Mouse (Mus musculus): ENCODE results near the gene Cox20. TPM values are rescaled to one million over a fixed set of nuclear protein-coding genes. Genes with fewer than 3 reads are reported as not detected.

The Cox20 gene
- polyA plus RNA-seq, 1 experiment from 2014 or later = 124 TPM

Small RNA genes within 50 kb of the gene (microRNA-seq; reads per million reads assigned to microRNA genes)
- gene Gm27458 = not detected

Other genes starting within 250 kb of the Cox20 start
- 21.8 and 22.9 TPM in 2 replicates for gene Desi2, start 131.7 kb upstream of the Cox20 start, polyA plus RNA-seq (2014; fragmentation: Nextera tagmentation; extraction: Ambion mirVana)
- gene Hnrnpu, start 18.7 kb downstream of the Cox20 start, polyA plus RNA-seq (2014; fragmentation: Nextera tagmentation; extraction: Ambion mirVana) = 243 and 369 TPM in 2 replicates
- gene Efcab2, start 87.0 kb downstream of the Cox20 start, polyA plus RNA-seq (2014; fragmentation: Nextera tagmentation; extraction: Ambion mirVana) = 4.9 and 7.7 TPM in 2 replicates
- 10.8 and 12.8 TPM in 2 replicates for gene Kif26b, start 210.0 kb downstream of the Cox20 start, polyA plus RNA-seq (2014; fragmentation: Nextera tagmentation; extraction: Ambion mirVana)